Mouse (Mus musculus) monocyte, adult 2 months (primary cell): ENCODE results near the gene Pcsk6.

Source experiments
- DNase-seq, 2 experiments: peaks; one replicate each; pipeline ENCODE4 v3.0.0; 2022; ENCODE audit warnings: low spot score in 2 of 2, low read depth in 1 of 2

The Pcsk6 gene

GRCm38 (mm10) chr7:66098803-66099202 is 237.3 kb downstream of the Pcsk6 start:
- DNase-seq = no peak
